Mouse (Mus musculus) spleen, postnatal 4 days (tissue): ENCODE results near the gene Gm10837.

Experiments used
- DNase-seq, 2 experiments: peaks; one replicate each; pipeline ENCODE4 v3.0.0; 2022; ENCODE audit warnings: low spot score in 2 of 2

The Gm10837 gene

DNA sequence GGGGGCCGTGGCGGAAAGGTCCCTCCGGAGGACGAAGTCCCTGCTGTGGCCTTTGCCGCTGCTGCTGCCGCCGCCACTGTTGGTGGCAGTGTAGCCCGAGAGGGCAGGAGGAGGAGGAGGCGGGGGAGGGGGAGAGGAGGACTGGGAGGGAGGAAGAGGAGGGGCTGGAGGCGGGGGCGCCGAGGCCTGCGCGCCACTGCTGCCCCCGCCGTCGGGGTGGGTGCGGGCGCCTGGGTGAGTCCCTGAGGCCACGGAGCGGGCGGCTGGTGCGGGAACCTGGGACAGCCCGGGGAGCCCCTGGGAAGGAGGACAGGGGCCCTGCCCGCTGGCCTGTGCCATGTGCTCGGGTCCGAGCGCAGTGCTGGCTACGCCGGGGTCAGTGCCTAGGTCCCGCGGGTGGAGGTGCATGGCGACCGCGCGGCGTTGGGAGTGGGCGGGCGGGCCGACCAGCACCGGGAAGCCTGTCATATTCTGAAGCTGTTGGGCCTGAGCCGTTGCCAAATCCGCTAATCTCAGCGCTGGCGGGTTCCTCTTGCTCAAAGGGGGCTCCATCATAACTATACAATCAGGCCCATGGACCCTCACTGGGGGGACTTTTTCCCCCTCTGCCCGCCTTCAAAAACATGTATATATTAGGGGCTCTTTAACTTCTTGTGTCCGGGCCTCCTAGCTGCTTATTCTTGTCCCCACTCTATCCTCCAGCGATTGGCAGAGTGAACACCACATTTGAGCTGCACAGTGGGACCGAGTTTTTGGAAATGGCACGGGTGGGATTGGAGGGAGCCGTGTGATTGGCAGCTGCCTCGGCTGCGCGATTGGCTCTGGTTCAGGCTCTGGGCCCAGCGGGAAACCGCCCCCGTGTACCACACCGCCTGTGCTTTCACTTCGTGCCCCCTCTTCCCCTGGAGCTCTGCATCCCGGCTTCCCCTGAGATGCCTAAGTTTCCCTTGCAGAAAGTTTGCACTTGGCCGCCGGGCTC, 25.3 kb upstream of the Gm10837 start, which contains the start of gene Zic5:
Gene Zic5, minus strand, starts transcription at position 915 of the 979 bp plus-strand sequence.
- DNase-seq = no peak

DNA sequence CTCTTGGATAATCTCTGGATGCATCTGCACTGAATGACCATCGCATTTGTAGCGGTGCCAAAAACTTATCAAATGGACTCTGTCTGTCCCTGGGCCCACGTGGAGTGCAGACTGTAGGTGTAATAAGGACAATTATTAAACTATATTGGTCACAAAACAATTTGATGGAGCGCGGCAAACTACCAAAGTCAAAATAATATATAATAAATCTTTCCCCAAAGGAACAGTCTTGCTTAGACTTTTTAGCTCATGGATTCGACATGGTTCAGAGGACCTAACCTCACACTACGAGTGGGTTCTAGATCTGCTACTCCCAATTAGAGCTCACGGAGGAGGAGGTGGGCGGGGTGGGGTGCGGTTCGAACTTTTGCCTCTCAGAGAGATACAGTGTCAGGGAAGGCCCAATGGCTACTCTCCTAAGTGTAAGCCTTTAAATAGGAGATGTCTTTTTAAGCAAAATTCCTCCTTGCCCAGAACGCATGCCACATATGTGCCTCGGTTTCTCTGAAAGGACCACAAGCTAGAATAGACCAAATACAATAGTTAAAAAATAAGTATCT, 24.4 kb upstream of the Gm10837 start:
- DNase-seq = no peak

DNA sequence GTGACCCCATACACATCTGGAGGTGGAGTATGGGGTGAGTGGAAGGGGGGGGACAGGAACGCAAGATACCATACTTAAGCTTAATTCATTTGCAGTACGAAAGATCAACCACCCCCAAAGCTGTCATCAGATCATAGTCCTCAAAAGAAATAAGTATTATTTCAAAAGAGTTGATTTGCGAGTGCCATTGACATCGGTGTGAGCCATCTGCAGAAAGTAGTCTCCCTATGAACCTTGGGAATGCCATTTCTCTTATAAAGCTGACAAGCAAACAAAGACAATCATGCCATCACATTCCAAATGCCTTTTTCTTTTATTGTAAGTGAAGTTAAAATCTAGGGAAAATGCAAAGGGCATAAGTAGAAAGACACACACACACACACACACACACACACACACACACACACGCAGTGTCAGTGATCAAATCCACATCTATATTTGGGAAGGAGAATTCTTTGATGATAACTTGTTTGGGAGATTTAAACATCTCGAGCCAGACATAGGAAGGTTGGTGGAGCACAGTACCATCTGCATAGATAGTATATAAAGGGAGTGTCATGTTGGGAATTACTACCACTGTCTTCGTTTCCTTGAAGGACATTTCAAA, 23.5 kb upstream of the Gm10837 start:
- DNase-seq = no peak

DNA sequence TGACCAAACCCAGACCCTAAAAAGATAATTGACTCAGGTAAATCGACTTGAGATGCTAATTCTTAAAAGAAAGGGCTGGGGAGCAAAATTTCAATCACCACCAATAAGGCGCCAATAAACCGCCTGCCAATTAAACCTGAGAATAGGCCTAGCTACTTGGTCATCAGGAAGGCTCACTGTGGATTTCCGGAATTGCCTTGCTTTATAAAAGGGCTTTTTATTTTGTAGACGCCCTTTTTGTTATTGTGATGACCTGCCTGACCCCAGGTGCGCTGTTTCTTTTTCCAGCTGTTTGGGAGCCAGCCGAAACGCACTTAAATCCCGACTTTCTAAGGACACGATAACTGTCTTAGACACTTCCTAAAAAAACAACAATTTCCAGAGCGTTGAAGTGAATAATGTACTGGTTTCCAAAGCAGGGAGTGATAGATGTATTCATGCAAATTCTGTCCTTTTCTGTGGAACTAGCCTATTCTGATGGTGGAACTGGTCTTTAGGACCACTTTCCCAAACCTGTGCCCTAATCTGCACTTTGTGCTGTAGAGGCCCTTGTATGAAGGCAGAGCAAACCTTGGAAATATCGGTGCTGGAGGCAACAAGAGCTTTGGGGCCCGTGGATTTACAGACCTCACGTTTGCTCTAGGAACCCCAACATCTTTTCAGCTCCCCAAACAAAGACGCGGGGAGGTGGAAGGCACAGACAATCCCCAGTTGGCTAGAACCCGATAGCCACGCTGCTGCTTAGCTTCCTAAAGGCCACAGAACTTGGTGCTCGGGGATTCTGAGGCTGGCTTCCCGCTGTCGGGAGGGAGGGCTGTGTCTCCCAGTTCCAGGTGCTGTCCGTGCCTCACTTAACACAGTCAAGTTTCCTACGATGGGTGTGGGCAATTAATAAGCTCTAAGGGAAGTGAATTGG, 22.2 kb upstream of the Gm10837 start:
- no peak for DNase-seq

DNA sequence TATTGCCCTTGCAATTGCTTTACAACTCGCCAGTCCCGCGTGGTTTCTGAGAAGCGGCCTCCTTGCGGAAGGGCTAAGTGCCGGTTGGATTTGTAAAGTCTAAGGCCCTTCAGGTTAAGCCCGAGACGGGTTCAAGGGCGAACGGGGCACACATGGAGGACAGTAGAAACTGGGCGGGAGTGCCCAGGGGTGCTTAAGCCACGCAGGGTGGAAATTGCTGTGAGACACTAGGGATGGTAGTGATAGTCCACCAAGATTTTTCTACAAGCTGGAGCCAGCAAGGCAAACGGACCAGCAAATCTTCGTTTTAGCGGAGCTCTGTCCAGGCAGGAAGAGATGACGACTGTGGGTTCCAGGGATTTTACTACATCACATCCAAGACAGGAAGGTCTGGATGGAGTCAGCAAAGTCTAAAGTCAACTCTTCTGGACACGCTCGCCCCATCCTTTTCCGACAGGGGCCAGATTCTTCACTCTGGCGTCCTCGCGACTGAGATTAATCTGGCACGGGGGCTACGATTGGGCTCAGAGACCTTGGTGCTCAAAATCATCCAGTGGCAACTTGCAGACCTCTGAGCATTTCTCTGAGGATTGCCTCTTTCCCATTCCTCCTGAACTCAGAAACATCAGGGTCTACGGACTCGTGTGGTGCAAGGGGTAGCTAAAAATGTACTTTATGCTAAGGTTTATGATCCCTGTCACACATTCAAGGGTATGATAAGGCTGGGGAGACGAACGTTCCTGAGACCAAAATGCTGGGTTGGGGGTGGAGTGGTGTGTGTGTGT, 21.2 kb upstream of the Gm10837 start:
- no peak for DNase-seq

DNA sequence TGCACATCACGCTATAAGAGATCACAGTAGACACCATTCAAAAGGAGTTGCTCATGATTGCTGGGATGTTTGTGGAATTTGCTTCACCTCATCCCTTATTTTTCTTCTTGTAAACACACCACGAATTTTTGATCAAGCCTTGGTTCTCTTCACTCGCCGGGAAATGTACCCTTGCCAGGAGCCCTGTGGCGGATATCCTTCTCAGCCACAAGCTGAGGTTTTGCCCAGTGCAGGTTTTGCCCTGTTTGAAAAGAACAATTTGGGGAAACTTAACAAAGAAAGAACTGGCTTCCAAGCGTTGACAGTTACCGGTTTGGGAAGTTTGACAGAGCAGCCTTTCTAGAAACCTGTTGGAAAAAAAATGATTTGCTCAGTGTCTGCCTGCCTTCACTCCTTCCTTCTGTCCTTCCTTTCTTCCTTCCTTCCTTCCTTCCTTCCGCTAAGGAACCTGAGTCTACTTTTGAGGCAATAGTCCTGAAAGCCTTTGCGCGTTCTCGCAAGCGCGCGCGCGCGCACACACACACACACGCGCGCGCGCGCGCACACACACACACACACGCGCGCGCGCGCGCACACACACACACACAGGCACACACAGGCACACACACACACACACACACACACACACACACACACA, 18.8 kb upstream of the Gm10837 start:
- DNase-seq = peak in 1 of 2 experiments; percentile 40

DNA sequence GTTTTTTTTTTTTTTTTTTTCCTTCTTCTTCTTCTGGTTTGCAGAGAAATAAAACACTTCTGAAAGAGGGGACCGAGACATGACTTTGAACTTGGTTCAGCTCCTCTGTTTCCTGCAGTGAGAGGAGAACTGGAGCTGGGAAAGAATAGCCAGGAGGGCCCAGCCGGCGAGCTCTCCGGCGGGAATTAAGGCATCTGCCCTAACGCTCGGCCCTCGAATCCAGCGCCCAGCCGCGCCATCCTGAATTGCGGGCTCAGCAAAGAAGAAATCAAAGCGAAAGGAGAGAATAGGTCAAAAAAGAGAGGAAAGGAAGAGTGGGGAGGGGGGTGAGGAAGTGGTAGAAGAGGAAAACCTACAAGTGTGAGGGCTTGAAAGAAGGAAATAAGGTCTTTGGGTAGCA, 18.2 kb upstream of the Gm10837 start:
- DNase-seq = peak in 1 of 2 experiments; percentile 46

DNA sequence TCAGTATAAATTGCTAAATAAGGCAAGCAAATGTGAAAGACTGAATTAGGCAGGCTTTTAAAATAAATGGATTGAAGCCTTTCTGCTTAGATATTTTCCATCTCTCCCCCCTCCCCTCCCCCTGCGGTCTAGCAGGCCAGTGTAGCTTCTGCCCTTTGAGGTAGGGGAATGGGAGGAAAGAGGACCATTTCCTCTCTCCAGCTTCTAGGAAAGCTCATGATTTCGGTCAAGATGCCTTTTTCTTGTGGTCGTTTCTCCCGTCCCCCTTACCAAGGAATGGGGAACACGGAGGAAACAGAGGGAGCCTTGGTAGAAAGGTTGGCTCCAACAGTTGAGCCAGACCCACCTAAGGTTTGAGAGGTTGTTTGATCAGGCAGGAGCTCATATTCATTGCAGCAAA, 17.7 kb upstream of the Gm10837 start:
- DNase-seq = peak in 1 of 2 experiments; percentile 22

DNA sequence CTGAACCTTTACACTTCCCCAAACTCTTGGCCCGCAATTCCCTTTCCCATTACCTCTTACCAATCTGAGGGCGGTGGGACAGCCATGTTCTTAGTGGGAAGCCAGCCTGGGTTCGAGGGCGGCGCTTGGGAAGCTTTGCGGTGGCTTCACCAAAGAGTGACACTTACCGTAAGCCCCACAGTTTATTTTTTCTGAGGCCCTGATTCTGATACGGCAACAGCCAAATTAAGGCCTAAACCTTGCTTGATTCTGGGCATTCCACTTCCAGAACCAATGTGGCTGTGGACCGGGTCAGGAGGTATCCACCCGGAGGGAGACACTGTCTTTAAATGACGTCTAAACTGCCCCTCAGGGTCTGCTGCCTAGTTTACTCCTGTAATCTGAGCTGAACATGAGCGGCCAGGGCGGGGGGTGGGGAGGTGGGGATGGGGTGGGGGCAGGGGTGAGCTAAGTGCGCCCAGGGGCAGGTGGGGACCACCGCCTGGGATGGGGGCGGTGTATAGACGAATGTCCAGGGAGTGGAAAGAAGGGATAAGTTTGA, 17.1 kb upstream of the Gm10837 start:
- DNase-seq = no peak

DNA sequence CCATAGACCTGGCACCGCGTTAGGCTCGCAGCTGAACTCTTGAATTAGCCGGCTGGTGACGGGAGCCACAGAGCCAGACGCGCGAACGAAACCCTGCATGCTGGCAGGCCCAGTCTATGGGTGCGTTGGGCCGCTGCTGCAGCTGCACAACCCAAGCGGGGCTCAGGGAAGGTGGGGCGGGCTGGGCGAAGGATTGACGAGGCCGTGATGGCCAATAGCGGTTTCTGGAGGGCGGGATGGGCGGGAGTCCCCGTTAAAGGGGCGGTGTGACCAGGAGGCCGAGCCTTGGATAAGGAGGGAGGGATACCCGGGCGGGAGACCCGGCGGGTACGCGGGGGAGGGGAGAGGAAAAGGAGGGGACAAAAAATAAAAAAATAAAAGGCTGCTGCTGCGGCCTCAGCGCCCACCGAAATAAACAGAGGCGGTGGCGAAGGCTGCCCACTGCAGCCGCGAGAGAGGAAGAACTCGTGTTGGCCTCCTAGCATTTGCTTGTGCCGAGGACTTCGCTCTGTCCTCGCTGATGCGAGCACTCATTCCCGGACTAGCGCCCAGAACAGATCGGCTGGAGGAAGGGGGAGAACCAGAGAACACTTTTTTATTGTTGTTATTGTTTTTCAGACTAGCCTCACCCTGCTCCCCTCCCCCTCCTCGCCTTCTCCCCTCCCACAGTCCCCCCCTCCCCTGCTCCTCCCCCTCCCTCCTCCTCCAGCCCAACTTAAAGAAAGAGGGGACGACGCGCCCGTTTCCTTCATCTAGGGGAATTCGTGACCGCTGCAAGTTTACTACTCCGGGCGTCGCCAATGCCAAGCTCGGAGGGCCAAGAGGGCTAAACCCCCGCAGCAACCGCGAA, 16.1 kb upstream of the Gm10837 start:
- no peak for DNase-seq

DNA sequence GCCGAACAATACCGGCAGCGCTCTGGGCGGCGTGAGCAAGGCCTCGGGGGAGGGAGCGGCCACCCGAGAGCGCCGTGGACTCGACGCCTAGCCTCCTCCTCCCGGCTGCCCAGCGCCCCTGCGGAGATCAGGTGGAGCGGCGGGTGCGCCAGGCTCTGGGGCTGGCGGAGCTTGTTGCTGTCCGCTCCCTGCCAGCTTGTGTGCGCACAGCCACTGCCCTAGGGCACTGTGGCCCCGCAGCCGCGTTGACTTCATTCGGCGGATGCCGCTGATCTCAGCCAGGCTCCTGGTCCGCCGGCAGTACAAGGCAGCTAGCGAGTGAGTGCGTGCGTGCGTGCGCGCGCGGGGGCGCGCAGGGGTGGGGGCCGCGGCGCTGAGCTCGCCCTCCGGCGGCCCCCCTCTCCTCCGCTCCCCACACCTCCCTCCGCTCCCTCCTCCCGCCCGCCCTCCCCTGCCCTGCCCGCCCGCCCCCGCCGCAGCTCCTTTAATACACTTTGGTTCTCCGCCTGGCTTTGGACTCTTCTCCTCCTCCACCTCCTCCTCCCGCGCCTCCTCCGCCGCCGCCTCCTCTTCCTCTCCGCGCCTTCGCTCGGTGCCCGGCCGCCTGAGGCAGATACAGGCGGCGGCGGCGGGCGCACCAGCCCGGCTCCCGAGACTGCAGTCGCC, 15.4 kb upstream of the Gm10837 start, which contains the start of gene Zic2:
Gene Zic2, plus strand, starts transcription at position 545 of the 666 bp plus-strand sequence.
- DNase-seq = no peak

DNA sequence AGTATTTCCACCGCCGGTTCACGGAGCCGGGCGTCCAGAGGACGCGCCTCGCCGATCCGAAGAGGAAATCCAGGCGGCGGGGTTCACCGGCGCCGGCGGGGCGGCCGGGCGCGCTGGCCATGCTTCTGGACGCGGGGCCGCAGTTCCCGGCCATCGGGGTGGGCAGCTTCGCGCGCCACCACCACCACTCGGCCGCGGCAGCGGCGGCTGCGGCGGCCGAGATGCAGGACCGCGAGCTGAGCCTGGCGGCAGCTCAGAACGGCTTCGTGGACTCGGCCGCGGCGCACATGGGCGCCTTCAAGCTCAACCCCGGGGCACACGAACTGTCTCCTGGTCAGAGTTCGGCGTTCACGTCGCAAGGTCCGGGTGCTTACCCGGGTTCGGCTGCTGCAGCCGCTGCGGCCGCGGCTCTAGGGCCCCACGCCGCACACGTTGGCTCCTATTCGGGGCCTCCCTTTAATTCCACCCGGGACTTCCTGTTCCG, 14.8 kb upstream of the Gm10837 start:
- no peak for DNase-seq

DNA sequence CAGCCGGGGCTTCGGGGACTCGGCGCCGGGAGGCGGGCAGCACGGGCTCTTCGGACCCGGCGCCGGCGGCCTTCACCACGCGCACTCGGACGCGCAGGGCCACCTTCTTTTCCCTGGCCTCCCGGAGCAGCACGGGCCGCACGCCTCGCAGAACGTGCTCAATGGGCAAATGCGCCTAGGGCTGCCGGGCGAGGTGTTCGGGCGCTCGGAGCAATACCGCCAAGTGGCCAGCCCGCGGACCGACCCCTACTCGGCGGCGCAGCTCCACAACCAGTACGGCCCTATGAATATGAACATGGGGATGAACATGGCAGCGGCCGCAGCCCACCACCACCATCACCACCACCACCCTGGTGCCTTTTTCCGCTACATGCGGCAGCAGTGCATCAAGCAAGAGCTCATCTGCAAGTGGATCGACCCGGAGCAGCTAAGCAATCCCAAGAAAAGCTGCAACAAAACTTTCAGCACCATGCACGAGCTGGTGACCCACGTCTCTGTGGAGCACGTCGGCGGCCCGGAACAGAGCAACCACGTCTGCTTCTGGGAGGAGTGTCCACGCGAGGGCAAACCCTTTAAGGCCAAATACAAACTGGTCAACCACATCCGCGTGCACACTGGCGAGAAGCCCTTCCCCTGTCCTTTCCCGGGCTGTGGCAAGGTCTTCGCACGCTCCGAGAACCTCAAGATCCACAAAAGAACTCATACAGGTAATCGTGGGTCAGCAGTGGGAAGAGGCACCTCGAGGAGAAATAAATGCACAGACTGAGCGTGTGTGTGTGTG, 14.2 kb upstream of the Gm10837 start:
- DNase-seq = no peak

DNA sequence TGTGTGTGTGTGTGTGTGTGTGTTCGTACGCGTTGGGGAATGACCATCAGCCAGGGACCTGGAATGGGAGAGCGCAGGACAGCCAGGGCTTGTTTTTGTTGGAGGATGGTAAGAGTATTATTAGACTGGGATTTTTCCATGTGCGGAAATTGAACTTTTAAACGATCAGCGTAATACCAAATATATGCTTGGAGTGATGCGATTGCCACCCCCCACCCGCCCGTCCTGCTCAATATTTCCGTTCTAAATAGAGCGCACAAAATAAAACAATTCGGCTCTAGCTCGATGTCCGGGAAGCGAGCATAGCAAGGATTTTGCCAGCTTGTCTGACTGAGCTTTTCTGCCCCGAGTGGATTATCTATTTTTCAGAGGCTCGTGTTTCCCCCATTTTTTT, 13.6 kb upstream of the Gm10837 start:
- DNase-seq = no peak

DNA sequence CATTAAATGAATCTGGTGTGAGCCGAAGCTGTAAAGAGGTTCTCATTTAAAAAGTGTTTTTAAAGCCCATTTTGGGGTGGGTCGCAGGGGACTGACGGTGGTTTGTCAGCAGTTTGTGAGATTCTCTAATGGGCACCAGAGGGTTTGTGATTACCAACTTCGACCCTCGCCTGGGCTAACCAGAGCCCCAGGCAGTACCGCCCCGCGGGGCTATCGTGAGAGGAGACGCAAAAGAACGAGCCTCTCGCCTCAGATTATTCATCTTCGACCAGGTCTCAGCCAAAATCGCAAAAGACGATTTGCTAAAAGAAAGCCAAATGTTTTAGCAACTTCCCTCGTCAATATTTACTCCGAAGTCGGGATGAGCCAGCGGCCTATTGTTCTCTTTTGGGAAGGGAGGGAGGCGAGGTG, 13.1 kb upstream of the Gm10837 start:
- DNase-seq = no peak

DNA sequence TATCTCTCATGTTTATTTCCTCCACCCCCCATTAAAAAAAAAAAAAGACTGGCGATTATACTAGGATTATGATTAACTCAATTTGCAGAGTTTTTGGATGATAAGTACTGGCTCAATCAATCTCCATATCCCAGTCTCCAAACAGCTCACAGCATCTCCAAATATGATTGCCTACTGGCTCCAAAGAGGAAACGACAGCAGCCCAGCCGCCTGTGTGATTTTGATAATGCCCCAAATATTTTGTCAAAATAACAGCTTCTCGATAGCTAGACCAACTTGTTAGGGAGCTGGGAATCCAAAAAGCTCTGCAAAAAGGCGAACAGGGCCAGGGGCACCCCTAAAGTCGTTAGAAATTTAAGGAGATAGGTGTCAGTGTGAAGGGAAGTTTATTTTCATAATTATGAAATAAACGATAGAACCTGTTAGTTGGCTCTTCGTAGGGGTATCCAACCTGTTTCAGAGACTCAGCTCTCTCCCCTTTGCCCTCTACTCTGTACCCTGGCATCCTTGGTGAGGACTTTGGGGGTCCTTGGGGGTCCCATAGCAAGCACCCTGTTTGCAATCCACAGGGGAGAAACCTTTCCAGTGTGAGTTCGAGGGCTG, 12.3 kb upstream of the Gm10837 start:
- no peak for DNase-seq

DNA sequence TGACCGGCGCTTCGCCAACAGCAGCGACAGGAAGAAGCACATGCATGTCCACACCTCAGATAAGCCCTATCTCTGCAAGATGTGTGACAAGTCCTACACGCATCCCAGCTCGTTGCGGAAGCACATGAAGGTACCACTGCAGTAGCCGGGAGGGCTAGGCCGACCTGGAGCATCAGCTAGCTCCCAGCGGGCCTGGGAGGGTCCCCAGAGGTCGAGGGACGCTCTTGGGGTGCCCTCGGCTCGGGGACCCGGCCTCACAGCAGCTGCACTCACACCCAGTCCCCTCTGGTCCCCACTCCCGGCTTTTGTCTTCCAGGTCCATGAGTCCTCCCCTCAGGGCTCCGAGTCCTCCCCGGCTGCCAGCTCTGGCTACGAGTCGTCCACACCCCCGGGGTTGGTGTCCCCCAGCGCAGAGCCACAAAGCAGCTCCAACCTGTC, 11.8 kb upstream of the Gm10837 start:
- DNase-seq = no peak
